Mouse (Mus musculus) natural killer cell, adult 2 months (primary cell): ENCODE data around the gene Med24.
"Not testable (repeated sequence)": the region's sequence is repeated elsewhere in the genome, so short reads cannot be mapped to it uniquely, and the experiment has no call there.

Experiments used
- DNase-seq, 2 experiments: peaks; one replicate each; pipeline ENCODE4 v3.0.0; 2022; ENCODE audit warnings: low spot score in 2 of 2

Med24 gene

DNA sequence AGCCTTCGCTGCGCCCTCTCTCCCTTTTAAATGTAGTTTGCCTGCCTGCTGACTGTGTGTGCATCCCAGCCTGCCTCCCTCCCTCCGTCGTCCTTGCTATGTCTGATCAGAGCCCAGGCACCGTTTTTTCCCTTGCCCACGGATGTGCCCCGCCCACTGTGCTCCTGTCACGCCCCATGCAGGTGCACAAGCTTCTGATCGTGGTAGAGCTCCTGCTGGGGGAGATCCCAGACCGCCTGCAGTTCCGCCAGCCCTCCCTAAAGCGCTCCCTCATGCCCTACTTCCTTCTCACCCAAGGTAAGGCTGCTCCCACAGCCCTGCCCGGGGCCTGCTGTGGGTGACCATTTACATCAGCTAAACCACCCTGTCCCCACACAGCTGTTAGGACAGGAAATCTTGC lies 36.0 kb downstream of the Med24 start:
- DNase-seq = no peak

DNA sequence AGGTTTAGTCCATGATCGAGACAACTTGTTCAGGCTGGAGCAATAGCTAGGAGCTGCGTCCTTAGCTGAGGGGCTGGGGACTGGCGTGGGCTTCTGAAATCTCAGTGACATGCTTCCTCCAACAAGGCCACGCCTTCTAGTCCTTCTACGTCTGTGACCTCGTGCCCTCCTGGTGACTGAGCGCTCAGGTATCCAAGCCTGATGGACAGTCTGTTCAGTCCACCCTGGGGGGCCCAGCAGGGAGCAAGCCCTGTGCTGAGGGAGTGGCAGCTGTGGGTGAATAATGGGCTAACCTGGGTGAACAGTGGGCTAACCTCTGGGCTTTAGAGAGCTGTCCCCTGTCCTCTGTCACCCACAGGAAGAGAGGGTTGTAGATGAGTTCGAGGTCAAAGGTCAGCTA lies 41.2 kb downstream of the Med24 start:
- DNase-seq = no peak

DNA sequence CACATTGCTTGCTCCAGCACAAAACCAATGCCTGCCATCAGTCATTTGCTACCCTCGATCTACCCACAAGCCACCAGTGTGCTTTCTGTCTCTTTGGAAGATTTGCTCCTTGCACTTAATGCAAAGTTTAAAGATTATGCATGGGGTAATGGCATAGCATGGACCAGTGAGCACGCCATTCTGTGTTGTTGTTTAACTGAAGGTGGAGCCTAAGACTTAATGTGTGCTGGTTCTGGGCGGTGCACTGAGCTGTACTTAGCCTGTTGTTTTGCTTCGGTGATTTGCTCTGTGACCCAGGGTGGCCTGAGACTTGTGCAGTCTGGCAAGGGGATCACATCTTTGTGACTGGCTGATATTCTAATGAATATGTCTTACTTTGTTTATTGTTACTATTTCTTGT lies 42.3 kb downstream of the Med24 start:
- DNase-seq = no peak

DNA sequence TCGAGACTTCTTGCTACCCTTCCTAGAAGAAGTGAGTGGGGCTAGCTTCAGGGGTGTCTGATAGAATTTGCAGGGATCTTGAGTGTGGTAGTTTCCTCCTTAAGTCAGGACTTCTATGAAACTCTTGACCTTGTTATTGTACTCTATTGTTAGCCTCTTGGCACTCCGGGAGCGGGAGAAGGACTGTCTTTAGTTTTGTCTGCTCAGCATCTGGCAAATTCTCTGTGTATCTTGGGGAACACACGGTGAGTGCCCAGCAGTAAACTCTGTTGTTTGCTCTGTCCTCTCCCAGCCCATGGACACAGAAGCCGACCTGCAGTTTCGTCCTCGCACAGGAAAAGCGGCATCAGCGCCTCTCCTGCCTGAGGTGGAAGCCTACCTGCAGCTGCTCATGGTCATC lies 43.6 kb downstream of the Med24 start:
- DNase-seq = no peak

DNA sequence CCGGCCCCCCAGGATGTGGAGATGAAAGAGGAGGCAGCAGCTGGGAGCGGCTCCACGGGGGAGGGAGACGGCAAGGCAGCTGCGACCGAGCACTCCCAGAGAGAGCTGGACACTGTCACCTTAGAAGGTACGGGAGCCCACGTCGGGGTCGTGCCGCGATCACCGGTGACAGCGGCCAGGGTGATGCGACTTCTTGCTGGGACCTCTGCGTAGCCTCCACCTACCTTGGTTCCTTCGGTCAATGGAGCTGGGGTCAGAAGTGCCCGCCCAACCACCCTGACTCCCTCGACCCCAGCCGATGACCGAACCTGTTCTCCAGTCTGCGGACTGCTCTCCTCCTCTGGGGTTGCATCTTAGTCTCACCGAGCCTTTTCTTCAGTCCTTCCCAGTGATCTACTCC lies 46.4 kb downstream of the Med24 start:
- peak in 1 of 2 experiments; percentile 17 for DNase-seq

DNA sequence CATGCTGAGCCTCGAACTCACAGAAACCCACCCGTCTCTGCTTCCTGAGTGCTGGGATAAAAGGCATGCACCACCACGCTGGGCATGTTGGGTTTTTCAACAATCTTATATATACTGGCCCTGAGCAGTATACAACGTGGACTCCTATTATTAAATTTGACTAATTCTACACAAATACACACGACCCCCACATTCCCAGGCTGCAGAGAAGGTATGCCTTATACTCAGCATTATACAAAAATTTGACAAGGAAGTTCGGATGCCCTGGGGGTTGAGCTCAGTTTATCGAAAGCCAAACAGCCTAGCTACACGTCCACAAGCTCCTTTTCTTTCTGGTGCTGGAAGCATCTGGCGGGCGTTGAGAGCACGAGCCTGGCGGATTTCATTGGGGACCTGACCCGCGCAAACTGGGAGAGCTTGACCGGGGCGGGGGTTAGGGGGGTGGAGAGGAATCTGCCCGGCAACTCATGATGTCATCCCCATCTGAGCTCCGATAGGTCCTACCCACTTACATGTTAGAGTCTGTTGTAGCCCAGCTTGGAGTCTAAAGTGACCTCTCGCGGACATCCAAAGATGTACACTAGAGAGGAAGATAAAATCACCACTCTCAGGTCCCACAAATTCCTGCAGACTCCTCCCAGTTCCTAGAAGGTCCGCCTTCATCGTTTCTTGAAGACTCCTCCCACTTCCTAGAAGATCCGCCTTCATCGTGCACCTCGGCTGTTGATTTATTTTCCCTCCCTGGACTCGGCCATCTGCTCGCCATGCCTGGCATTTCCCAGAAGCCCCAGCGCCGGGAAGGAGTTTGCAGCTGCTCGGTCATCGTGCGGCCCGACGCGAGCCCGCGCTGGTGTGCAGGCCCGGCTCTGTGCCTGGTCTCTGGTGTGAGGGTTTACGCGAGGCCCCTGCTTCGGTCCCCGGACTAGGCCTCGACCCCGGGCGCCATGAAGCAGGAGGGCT lies 47.2 kb downstream of the Med24 start, which contains the start of gene Psmd3:
TSS of gene Psmd3 (plus strand) at position 769 of the 960 bp plus-strand sequence.
- peak; percentile 95 to 96 for DNase-seq

DNA sequence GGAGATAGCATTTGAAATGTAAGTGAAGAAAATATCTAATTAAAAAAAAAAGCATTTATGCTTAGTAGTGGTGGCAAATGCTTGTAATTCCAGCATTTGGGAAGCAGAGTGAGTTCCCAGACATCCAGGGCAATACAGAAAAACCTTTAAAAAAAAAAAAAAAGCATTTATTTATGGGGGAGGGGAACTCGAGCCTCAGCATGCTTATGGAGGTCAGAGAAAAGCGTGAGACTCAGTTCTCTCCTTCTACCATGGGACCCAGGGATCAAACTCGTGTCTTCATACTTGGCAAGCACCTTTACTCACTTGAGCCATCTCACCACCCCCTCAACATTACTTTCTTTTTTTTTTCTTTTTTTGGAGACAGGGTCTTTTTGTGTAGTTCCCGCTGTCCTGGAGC lies 48.0 kb downstream of the Med24 start:
- DNase-seq = no peak

DNA sequence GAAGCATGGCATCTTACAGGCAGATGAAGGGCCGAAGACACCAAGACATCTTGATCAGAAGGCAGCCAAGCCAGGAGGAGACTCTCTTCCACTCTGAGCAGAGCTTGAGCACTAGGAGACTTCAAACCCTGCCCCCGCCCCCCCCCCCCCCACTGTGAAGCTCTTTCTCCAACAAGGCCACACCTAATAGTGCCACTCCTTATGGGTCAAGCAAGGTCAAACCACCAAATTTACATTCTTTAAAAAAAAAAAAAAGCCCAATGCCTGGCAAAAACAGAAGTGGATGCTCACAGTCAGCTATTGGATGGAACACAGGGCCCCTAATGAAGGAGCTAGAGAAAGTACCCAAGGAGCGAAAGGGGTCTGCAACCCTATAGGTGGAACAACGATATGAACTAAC lies 48.6 kb downstream of the Med24 start:
- not testable (repeated sequence) for DNase-seq

DNA sequence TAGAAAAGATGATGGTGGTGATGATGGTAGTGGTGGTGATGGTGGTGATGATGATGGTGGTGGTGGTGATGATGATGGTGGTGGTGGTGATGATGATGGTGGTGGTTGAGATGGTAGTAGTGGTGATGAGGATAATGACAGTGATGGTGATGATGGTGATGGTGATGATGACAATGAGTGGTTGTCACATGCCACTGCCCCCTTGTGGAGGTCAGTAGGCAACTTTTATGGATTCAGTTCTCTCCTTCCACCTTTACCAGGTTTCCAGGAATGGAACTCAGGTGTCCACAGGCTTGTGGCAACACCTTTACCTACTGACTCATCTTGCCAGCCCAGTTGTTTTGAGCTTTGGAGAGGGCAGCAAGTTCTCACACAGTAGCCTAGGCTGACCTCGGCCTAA lies 49.2 kb downstream of the Med24 start:
- no peak for DNase-seq

DNA sequence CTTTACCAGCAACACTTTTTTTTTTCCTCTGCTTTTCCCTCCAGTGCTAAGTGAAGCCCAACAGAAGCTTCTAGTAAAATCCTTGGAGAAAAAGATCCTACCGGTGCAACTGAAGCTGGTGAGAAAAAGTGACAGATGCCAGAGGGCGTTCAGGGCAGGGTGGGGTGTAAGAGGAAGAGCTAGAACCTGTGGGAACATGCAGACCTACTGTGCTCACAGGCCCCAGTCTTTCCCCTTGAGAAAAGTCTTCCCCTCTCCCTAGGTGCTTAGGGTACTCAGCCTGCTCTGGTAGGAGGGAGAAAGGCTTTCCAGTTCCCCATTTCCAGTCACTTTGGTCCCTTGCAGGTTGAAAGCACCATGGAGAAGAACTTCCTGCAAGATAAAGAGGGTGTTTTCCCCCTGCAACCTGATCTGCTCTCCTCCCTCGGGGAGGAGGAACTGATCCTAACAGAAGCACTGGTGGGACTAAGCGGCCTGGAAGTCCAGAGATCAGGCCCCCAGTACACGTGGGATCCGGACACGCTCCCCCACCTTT lies 53.3 kb downstream of the Med24 start:
- no peak for DNase-seq

DNA sequence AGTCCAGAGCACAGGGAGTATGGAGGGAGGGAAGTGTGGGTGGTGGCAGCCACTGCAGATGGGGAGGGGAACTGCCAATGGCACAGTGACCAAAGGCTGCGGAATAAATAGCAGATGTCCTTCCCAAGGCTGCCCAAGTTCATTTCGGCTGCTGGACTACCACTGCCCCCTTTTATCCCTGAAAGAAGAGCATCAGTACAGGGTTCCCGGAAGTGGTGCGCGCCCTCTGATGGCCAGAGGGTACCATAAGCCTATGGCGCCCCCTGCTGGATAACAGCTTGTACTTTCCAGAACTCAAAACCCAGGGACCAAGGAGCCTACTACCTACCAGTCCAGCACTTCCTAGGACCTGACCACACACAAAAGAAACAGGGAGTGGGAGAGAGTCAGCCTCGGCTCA lies 56.1 kb downstream of the Med24 start:
- DNase-seq = peak; percentile 60 to 72

DNA sequence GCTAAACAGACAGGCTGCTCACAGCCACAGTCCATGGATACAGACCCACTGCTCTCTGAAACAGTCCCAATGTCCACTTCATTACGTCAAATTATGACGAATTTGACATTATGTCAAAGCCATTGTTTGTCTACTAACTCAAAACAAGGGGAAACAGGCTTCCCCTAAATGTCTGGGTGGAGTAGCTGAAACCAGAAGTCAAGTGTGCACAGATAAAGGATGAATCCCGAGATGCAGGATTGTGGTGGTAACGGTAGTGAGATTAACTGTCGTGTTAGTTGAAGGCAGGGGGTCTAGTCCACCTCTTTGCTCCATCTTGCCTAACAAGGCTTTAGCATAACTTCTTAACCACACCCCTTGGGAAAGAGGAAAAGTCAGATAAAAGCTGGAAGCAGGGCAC lies 56.8 kb downstream of the Med24 start:
- DNase-seq = no peak

DNA sequence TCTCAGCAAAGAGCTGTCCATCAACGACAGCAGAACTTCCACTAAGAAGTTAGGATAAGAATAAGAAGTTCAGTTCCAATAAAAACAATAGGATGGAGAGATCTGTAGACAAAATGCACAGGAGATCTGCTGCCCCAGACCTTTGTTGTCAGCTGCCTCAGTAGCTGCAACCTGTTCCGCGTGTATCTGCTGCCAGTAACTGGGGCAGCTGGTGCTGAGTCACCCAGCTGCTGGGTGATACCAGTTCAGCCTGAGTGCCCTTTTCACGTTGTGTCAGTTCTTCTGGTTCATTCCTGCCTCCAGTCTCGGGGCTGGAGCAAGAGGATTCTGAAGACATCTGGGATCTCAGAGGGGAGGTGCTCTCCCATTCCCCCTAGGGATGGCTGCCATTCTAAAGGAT lies 57.4 kb downstream of the Med24 start:
- DNase-seq = no peak

DNA sequence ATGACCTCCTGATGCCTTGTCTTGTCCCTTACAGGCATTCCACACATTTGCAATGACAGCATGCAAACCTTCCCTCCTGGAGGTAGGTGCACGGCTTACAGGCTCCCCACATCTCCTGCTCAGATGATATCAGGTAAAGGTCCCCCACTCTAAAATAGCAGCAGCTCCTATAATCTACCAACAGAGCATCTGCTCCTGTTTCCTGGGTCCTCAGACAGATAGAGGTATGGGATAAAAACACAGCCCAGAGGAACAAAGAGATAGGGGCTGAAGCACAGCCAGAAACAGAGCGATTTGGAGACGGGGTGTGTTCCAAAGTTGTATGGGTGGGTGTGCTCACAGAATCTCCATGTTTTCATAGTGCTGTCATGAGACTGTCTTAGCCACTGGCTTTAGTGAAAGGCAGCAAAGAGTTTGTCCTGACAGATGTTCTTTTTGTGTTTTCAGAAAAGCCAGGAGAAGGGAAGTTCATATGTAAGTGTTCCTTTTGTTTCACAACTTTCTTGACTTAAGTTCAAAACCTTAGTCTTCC lies 57.9 kb downstream of the Med24 start:
- DNase-seq = no peak

DNA sequence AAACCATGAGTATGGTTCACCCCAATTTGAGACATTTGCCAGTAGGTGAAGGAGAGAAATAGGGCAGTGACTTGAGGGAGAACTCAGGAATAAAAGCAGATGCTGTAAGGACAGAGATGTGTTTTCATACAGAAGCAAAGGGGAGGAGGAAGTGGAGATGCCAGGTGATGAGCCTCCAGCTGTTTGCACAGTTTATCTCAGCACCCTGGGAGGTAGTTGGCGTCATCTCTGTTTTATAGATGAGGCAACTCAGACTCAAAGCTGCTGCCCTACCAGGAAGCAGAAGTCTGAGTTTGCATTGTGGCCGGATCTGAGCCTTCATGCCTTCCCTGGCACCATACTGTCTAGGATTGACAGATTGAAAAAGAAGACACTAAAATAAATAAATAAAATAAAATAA lies 60.3 kb downstream of the Med24 start:
- no peak for DNase-seq

DNA sequence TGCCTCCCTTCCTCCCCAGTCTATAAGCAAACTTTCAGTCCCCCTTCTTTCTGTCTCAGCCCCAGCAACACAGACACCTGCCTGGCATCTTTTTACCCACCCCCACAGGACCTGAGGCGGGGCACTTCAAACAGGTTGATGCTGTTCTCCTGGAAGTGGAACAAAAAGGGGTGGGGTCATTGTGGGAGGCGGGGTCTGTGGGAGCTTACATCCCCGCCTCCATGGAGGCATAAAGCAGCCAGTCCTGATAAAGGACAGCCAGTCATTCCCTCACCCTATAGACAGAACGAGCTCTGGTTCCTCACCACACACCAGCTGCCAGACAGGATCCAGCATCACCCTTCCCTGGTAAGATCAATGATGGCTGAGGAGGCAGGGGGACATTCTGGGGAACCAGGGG lies 65.1 kb downstream of the Med24 start, which contains the start of gene Gsdma:
TSS of gene Gsdma (plus strand) at position 261 of the 400 bp plus-strand sequence.
- DNase-seq = no peak

DNA sequence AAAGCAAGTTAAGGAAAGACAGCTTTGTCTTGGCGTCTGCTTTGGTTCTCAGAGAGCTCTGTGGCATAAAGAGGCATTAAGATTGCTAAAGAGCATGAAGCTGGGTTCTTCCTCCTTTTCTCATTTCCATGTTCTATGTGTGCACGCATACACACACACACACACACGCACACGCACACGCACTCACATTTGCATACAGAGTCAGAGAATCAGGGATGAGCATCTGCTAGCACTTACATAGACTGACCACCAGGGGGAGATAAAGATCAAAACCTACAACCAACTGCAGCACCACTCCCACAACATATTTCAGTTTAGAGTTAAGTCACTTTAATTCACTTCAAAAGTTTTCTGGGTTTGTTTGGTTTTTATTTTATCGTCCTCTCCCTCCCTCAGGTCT lies 68.7 kb downstream of the Med24 start:
- DNase-seq = peak; percentile 45 to 58

DNA sequence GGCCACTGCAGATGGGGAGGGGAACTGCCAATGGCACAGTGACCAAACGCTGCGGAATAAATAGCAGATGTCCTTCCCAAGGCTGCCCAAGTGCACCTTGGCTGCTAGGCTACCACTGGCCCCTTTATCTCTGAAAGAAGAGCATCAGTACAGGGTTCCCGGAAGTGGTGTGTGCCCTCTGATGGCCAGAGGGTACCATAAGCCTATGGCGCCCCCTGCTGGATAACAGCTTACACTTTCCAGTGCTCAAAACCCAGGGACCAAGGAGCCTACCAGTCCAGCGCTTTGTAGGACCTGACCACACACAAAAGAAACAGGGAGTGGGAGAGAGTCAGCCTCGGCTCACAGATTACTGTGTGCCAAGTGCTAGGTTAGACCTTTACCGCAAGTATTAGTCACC lies 74.2 kb downstream of the Med24 start:
- DNase-seq = peak; percentile 53 to 67
